Mouse (Mus musculus): ENCODE measurements around the gene Bckdha. TPM values are rescaled to one million over a fixed set of nuclear protein-coding genes. Genes with fewer than 3 reads are reported as not detected.

The Bckdha gene
- polyA plus RNA-seq, 1 experiment from 2014 or later, result 40.6 TPM

- no peak overlapping the region for H3K4me3 ChIP-seq (replicated peaks; ENCODE audit: low read depth, low read length)
- H3K27ac ChIP-seq (replicated peaks; ENCODE audit: low read depth, low read length), result no peak overlapping the region
- H3K9me3 ChIP-seq (ENCODE audit: control insufficient read depth, low read length), result 0 out of 2 replicates have a peak, but pooled peaks cover 2% of the 10 kb centered on the region
- ATAC-seq (ENCODE audit: low FRiP score, low TSS enrichment) (no peak), DNase-seq (no peak)
- no peaks in the 10 kb centered on the region for H3K27me3 ChIP-seq (ENCODE audit: control insufficient read depth, insufficient read depth, low read length)
- H3K4me2 ChIP-seq (ENCODE audit: low read length), result no peak overlapping the region
- peaks cover 4% of the 10 kb centered on the region; the same call in 1 of the 2 replicates for H3K4me1 ChIP-seq (ENCODE audit: control insufficient read depth, insufficient read depth, low read length)
- H3K9ac ChIP-seq (replicated peaks; ENCODE audit: low read length), result no peak overlapping the region
- no peaks in the 10 kb centered on the region for H3K36me3 ChIP-seq (ENCODE audit: control insufficient read depth, insufficient read depth, low read length)
- 77% methylated on average over 12 of the region's 12 CpGs for WGBS
Measured at GRCm38 (mm10) chr7:25700732-25701131, 42.0 kb upstream of the Bckdha start.

- H3K4me3 ChIP-seq (replicated peaks; ENCODE audit: low read depth, low read length), result no peak overlapping the region
- ATAC-seq (ENCODE audit: low FRiP score, low TSS enrichment) (no peak), DNase-seq (no peak)
- no peak overlapping the region for H3K27ac ChIP-seq (replicated peaks; ENCODE audit: low read depth, low read length)
- no peak overlapping the region for H3K4me2 ChIP-seq (ENCODE audit: low read length)
- 58% methylated on average over 13 of the region's 13 CpGs for WGBS
- H3K27me3 ChIP-seq (ENCODE audit: control insufficient read depth, insufficient read depth, low read length), result no peaks in the 10 kb centered on the region
- no peak overlapping the region for H3K9ac ChIP-seq (replicated peaks; ENCODE audit: low read length)
- H3K4me1 ChIP-seq (ENCODE audit: control insufficient read depth, insufficient read depth, low read length), result peaks cover 4% of the 10 kb centered on the region; the same call in 1 of the 2 replicates
- H3K36me3 ChIP-seq (ENCODE audit: control insufficient read depth, insufficient read depth, low read length), result no peaks in the 10 kb centered on the region
- H3K9me3 ChIP-seq (ENCODE audit: control insufficient read depth, low read length), result 0 out of 2 replicates have a peak, but pooled peaks cover 2% of the 10 kb centered on the region
Measured at GRCm38 (mm10) chr7:25699851-25700250, 41.1 kb upstream of the Bckdha start.

- ATAC-seq (ENCODE audit: low FRiP score, low TSS enrichment), result no peak
- no peak overlapping the region for H3K4me3 ChIP-seq (replicated peaks; ENCODE audit: low read depth, low read length)
- peaks cover 3% of the 10 kb centered on the region for H3K4me1 ChIP-seq (ENCODE audit: control insufficient read depth, insufficient read depth, low read length)
- DNase-seq, result peak; percentile 54
- H3K36me3 ChIP-seq (ENCODE audit: control insufficient read depth, insufficient read depth, low read length), result no peaks in the 10 kb centered on the region
- 43% methylated on average over 8 of the region's 8 CpGs for WGBS
- H3K9ac ChIP-seq (replicated peaks; ENCODE audit: low read length), result no peak overlapping the region
- no peaks in the 10 kb centered on the region for H3K9me3 ChIP-seq (ENCODE audit: control insufficient read depth, low read length)
- peaks cover 19% of the 10 kb centered on the region for H3K27me3 ChIP-seq (ENCODE audit: control insufficient read depth, insufficient read depth, low read length)
- no peak overlapping the region for H3K4me2 ChIP-seq (ENCODE audit: low read length)
- no peak overlapping the region for H3K27ac ChIP-seq (replicated peaks; ENCODE audit: low read depth, low read length)
Measured at GRCm38 (mm10) chr7:25694104-25694503, 35.3 kb upstream of the Bckdha start.

GRCm38 (mm10) chr7:25690051-25690450 is 31.3 kb upstream of the Bckdha start:
- no peak overlapping the region for H3K4me3 ChIP-seq (replicated peaks; ENCODE audit: low read depth, low read length)
- ATAC-seq (ENCODE audit: low FRiP score, low TSS enrichment), result no peak

GRCm38 (mm10) chr7:25689603-25690021 is 30.8 kb upstream of the Bckdha start:
- Histone ChIP-seq H3K27me3 (ENCODE audit: control insufficient read depth, insufficient read depth, low read length) (peaks cover 54% of the 10 kb centered on the region), H3K4me1 (ENCODE audit: control insufficient read depth, insufficient read depth, low read length) (peaks cover 33% of the 10 kb centered on the region), H3K36me3 (ENCODE audit: control insufficient read depth, insufficient read depth, low read length) (no peaks in the 10 kb centered on the region), H3K9ac (replicated peaks; ENCODE audit: low read length) (no peak overlapping the region), H3K9me3 (ENCODE audit: control insufficient read depth, low read length) (no peaks in the 10 kb centered on the region), H3K27ac (replicated peaks; ENCODE audit: low read depth, low read length) (no peak overlapping the region), H3K4me2 (ENCODE audit: low read length) (peak overlapping the region; percentile 54), H3K4me3 (replicated peaks; ENCODE audit: low read depth, low read length) (peak overlapping the region; percentile 30)
- 13% methylated on average over 12 of the region's 12 CpGs for WGBS
- ATAC-seq (ENCODE audit: low FRiP score, low TSS enrichment), result no peak
- DNase-seq, result no peak

More at GRCm38 (mm10) chr7:25690051-25690450, 31.3 kb upstream of the Bckdha start:
- Histone ChIP-seq H3K36me3 (ENCODE audit: control insufficient read depth, insufficient read depth, low read length) (no peaks in the 10 kb centered on the region), H3K4me1 (ENCODE audit: control insufficient read depth, insufficient read depth, low read length) (peaks cover 33% of the 10 kb centered on the region), H3K27me3 (ENCODE audit: control insufficient read depth, insufficient read depth, low read length) (peaks cover 54% of the 10 kb centered on the region), H3K27ac (replicated peaks; ENCODE audit: low read depth, low read length) (no peak overlapping the region), H3K9ac (replicated peaks; ENCODE audit: low read length) (no peak overlapping the region), H3K9me3 (ENCODE audit: control insufficient read depth, low read length) (no peaks in the 10 kb centered on the region), H3K4me2 (ENCODE audit: low read length) (no peak overlapping the region)
- 45% methylated on average over 5 of the region's 5 CpGs for WGBS
- no peak for DNase-seq

- no peak for ATAC-seq (ENCODE audit: low FRiP score, low TSS enrichment)
- Histone ChIP-seq H3K27me3 (ENCODE audit: control insufficient read depth, insufficient read depth, low read length) (peaks cover 54% of the 10 kb centered on the region), H3K27ac (replicated peaks; ENCODE audit: low read depth, low read length) (no peak overlapping the region), H3K4me2 (ENCODE audit: low read length) (peak overlapping the region; percentile 54), H3K4me3 (replicated peaks; ENCODE audit: low read depth, low read length) (peak overlapping the region; percentile 30), H3K36me3 (ENCODE audit: control insufficient read depth, insufficient read depth, low read length) (no peaks in the 10 kb centered on the region), H3K9me3 (ENCODE audit: control insufficient read depth, low read length) (no peaks in the 10 kb centered on the region), H3K9ac (replicated peaks; ENCODE audit: low read length) (peak overlapping the region; percentile 36), H3K4me1 (ENCODE audit: control insufficient read depth, insufficient read depth, low read length) (peaks cover 33% of the 10 kb centered on the region)
- peak; percentile 47 for DNase-seq
- WGBS, result 2% methylated on average over 50 of the region's 52 CpGs
Measured at GRCm38 (mm10) chr7:25688810-25689586, 30.2 kb upstream of the Bckdha start.

- Histone ChIP-seq H3K27ac (replicated peaks; ENCODE audit: low read depth, low read length) (no peak overlapping the region), H3K36me3 (ENCODE audit: control insufficient read depth, insufficient read depth, low read length) (no peaks in the 10 kb centered on the region), H3K4me3 (replicated peaks; ENCODE audit: low read depth, low read length) (peak overlapping the region; percentile 30), H3K9ac (replicated peaks; ENCODE audit: low read length) (0 out of 2 replicates have a peak overlapping the region, but pooled peaks have one; percentile 23), H3K9me3 (ENCODE audit: control insufficient read depth, low read length) (no peaks in the 10 kb centered on the region), H3K4me2 (ENCODE audit: low read length) (peak overlapping the region; percentile 54), H3K4me1 (ENCODE audit: control insufficient read depth, insufficient read depth, low read length) (peaks cover 33% of the 10 kb centered on the region), H3K27me3 (ENCODE audit: control insufficient read depth, insufficient read depth, low read length) (peaks cover 54% of the 10 kb centered on the region)
- ATAC-seq (ENCODE audit: low FRiP score, low TSS enrichment), result no peak
- WGBS, result under 1% methylated on average over 47 of the region's 47 CpGs
- no peak for DNase-seq
Measured at GRCm38 (mm10) chr7:25687811-25688401, 29.1 kb upstream of the Bckdha start.

- ATAC-seq (ENCODE audit: low FRiP score, low TSS enrichment) (peak; percentile 41), DNase-seq (peak; percentile 64)
- peaks cover 33% of the 10 kb centered on the region for H3K4me1 ChIP-seq (ENCODE audit: control insufficient read depth, insufficient read depth, low read length)
- no peaks in the 10 kb centered on the region for H3K9me3 ChIP-seq (ENCODE audit: control insufficient read depth, low read length)
- H3K27ac ChIP-seq (replicated peaks; ENCODE audit: low read depth, low read length), result no peak within 1 kb of the TSS
- H3K27me3 ChIP-seq (ENCODE audit: control insufficient read depth, insufficient read depth, low read length), result peaks cover 54% of the 10 kb centered on the region
- H3K4me3 ChIP-seq (replicated peaks; ENCODE audit: low read depth, low read length), result peak within 1 kb of the TSS; percentile 30
- H3K4me2 ChIP-seq (ENCODE audit: low read length), result peak within 1 kb of the TSS; percentile 54
- H3K9ac ChIP-seq (replicated peaks; ENCODE audit: low read length), result peak within 1 kb of the TSS; percentile 23; the same call in 1 of the 2 replicates
- WGBS, result under 1% methylated on average over 67 of the region's 69 CpGs
- no peaks in the 10 kb centered on the region for H3K36me3 ChIP-seq (ENCODE audit: control insufficient read depth, insufficient read depth, low read length)
Measured at GRCm38 (mm10) chr7:25686680-25687531, 28.1 kb upstream of the Bckdha start, which contains the start of gene Tgfb1. Gene Tgfb1, plus strand, starts transcription at chr7:25687002.

All from midbrain, embryonic 14.5 days (tissue).